Mouse (Mus musculus): Measurements from ENCODE around the gene Idnk. TPM values are rescaled to one million over a fixed set of nuclear protein-coding genes. Genes with fewer than 3 reads are reported as not detected.

The Idnk gene
- 25.0 and 31.6 TPM in 2 replicates for polyA plus RNA-seq (2012; ENCODE audit: low replicate concordance)

GRCm38 (mm10) chr13:58157447-58158098 is at the start of gene Idnk:
TSS of gene Idnk (plus strand) at chr13:58157649.

GRCm38 (mm10) chr13:58113061-58113900 is 44.2 kb upstream of the Idnk start, which contains the start of gene Klhl3:
TSS of gene Klhl3 (minus strand) at chr13:58113592.

GRCm38 (mm10) chr13:58128396-58128767 is 29.1 kb upstream of the Idnk start, which contains the start of gene Hnrnpa0:
TSS of gene Hnrnpa0 (minus strand) at chr13:58128556.

Other genes with a start within 250 kb of the Idnk start
- gene Spock1, start 249.3 kb upstream of the Idnk start, polyA plus RNA-seq (2012; ENCODE audit: low replicate concordance): not detected in 2 replicates
- gene Klhl3, start 44.1 kb upstream of the Idnk start, polyA plus RNA-seq (2012; ENCODE audit: low replicate concordance): 0.35 and 0.52 TPM in 2 replicates
- gene Hnrnpa0, start 29.1 kb upstream of the Idnk start, polyA plus RNA-seq (2012; ENCODE audit: low replicate concordance): 228 and 585 TPM in 2 replicates
- 60.1 and 67.2 TPM in 2 replicates for gene Ubqln1, start 58.0 kb downstream of the Idnk start, polyA plus RNA-seq (2012; ENCODE audit: low replicate concordance)
- 2.3 and 3.6 TPM in 2 replicates for gene Gkap1, start 118.0 kb downstream of the Idnk start, polyA plus RNA-seq (2012; ENCODE audit: low replicate concordance)
- not detected in 2 replicates for gene Kif27, start 201.5 kb downstream of the Idnk start, polyA plus RNA-seq (2012; ENCODE audit: low replicate concordance)
- 14.5 and 27.5 TPM in 2 replicates for gene 2210016F16Rik, start 227.6 kb downstream of the Idnk start, polyA plus RNA-seq (2012; ENCODE audit: low replicate concordance)
- 26.4 and 67.0 TPM in 2 replicates for gene Rmi1, start 244.6 kb downstream of the Idnk start, polyA plus RNA-seq (2012; ENCODE audit: low replicate concordance)
- gene Hnrnpk, start 245.7 kb downstream of the Idnk start, polyA plus RNA-seq (2012; ENCODE audit: low replicate concordance): 571 and 581 TPM in 2 replicates